Mouse (Mus musculus) cerebellum, postnatal 36 days (tissue): ENCODE results near the gene Acpp.

Source experiments
- DNase-seq, 2 experiments: peaks; one replicate each; pipeline ENCODE4 v3.0.0; 2021 to 2022; ENCODE audit warnings: mixed read lengths in 2 of 2

Gene Acpp

GRCm38 (mm10) chr9:104247307-104247987 is 90.1 kb downstream of the Acpp start:
- DNase-seq = no peak

- DNase-seq = no peak
Measured at GRCm38 (mm10) chr9:104243799-104244466, 93.6 kb downstream of the Acpp start.

GRCm38 (mm10) chr9:104240146-104240545 is 97.4 kb downstream of the Acpp start:
- DNase-seq = no peak

- DNase-seq = no peak
Measured at GRCm38 (mm10) chr9:104239076-104239475, 98.5 kb downstream of the Acpp start.
